Mouse (Mus musculus) liver, adult 2 months (tissue): Measurements from ENCODE around the gene Kdm1a.

ENCODE experiments used
- CTCF ChIP-seq: fragments of 200-500 bp; IDR thresholded peaks from 2 replicates; pipeline ENCODE4 v1.5.1; 2011; ENCODE audit warnings: low read depth, low read length, control low read depth
- POLR2A ChIP-seq: fragments of 200-500 bp; IDR thresholded peaks from 2 replicates; pipeline ENCODE4 v1.6.1; 2011; ENCODE audit warnings: low read length, control low read depth; ENCODE audit not compliant: insufficient read depth; ENCODE audit errors: extremely low read depth

GRCm38 (mm10) chr4:136638230-136638750 is 35.8 kb upstream of the Kdm1a start:
- TF ChIP-seq CTCF (no peak), POLR2A (no peak)
